Mouse (Mus musculus) retina, postnatal 1 day (tissue): ENCODE results near the gene Klk1b5.
A peak's percentile ranks its signal among the peaks of the same experiment; 100 is the strongest.
"Not testable (repeated sequence)": the region's sequence is repeated elsewhere in the genome, so short reads cannot be mapped to it uniquely, and the experiment has no call there.

Source experiments
- DNase-seq: peaks from one replicate; pipeline ENCODE4 v3.0.0-alpha.2; 2012

The Klk1b5 gene

GRCm38 (mm10) chr7:44215645-44216044 lies at the start of gene Klk1b5:
Gene Klk1b5 (plus strand): TSS chr7:44215945.
- no peak for DNase-seq

- no peak for DNase-seq
Observed at GRCm38 (mm10) chr7:44179299-44180045, 36.3 kb upstream of the Klk1b5 start.

GRCm38 (mm10) chr7:44186516-44186915 lies 29.2 kb upstream of the Klk1b5 start:
- DNase-seq, result not testable (repeated sequence)

GRCm38 (mm10) chr7:44187936-44188335 lies 27.8 kb upstream of the Klk1b5 start, which contains the start of gene Klk1b24:
Gene Klk1b24 (plus strand): TSS chr7:44188236.
- DNase-seq, result not testable (repeated sequence)

GRCm38 (mm10) chr7:44193466-44193865 lies 22.3 kb upstream of the Klk1b5 start:
- not testable (repeated sequence) for DNase-seq

- DNase-seq, result no peak
Observed at GRCm38 (mm10) chr7:44197891-44198290, 17.9 kb upstream of the Klk1b5 start, which contains the start of gene Klk1b3. Gene Klk1b3 (plus strand): TSS chr7:44198191.

GRCm38 (mm10) chr7:44207135-44207534 lies 8.6 kb upstream of the Klk1b5 start, which contains the start of gene Klk1b4:
Gene Klk1b4 (plus strand): TSS chr7:44207435.
- DNase-seq, result not testable (repeated sequence)

- DNase-seq, result no peak
Observed at GRCm38 (mm10) chr7:44208307-44208706, 7.4 kb upstream of the Klk1b5 start.

- DNase-seq, result not testable (repeated sequence)
Observed at GRCm38 (mm10) chr7:44221601-44222000, 5.9 kb downstream of the Klk1b5 start.

GRCm38 (mm10) chr7:44222335-44222734 lies 6.6 kb downstream of the Klk1b5 start:
- DNase-seq, result not testable (repeated sequence)

GRCm38 (mm10) chr7:44225076-44225475 lies 9.3 kb downstream of the Klk1b5 start, which contains the start of gene Klk1:
Gene Klk1 (plus strand): TSS chr7:44225360.
- no peak for DNase-seq

GRCm38 (mm10) chr7:44235909-44236308 lies 20.2 kb downstream of the Klk1b5 start, which contains the start of gene Gm36864:
Gene Gm36864 (plus strand): TSS chr7:44236177.
- DNase-seq, result no peak

GRCm38 (mm10) chr7:44239913-44240312 lies 24.2 kb downstream of the Klk1b5 start:
- DNase-seq, result no peak

- no peak for DNase-seq
Observed at GRCm38 (mm10) chr7:44240712-44241111, 25.0 kb downstream of the Klk1b5 start.

GRCm38 (mm10) chr7:44241163-44241562 lies 25.4 kb downstream of the Klk1b5 start:
- DNase-seq, result no peak

- no peak for DNase-seq
Observed at GRCm38 (mm10) chr7:44244080-44244479, 28.3 kb downstream of the Klk1b5 start.

GRCm38 (mm10) chr7:44246055-44246983 lies 30.6 kb downstream of the Klk1b5 start, which contains the start of the genes 1700028J19Rik and 2410002F23Rik:
Gene 1700028J19Rik (minus strand): TSS chr7:44246695.
Gene 2410002F23Rik (plus strand): TSS chr7:44246722.
- peak; percentile 95 for DNase-seq

- peak; percentile 85 for DNase-seq
Observed at GRCm38 (mm10) chr7:44246984-44247470, 31.3 kb downstream of the Klk1b5 start.

GRCm38 (mm10) chr7:44247971-44248370 lies 32.2 kb downstream of the Klk1b5 start:
- no peak for DNase-seq

GRCm38 (mm10) chr7:44249248-44249647 lies 33.5 kb downstream of the Klk1b5 start:
- DNase-seq, result no peak

- not testable (repeated sequence) for DNase-seq
Observed at GRCm38 (mm10) chr7:44250732-44251275, 35.1 kb downstream of the Klk1b5 start.

- no peak for DNase-seq
Observed at GRCm38 (mm10) chr7:44253023-44253616, 37.4 kb downstream of the Klk1b5 start.
